Mouse (Mus musculus): ENCODE results near the gene Cd19.
"Not testable (repeated sequence)": the region's sequence is repeated elsewhere in the genome, so short reads cannot be mapped to it uniquely, and the experiment has no call there.

Gene Cd19

DNA sequence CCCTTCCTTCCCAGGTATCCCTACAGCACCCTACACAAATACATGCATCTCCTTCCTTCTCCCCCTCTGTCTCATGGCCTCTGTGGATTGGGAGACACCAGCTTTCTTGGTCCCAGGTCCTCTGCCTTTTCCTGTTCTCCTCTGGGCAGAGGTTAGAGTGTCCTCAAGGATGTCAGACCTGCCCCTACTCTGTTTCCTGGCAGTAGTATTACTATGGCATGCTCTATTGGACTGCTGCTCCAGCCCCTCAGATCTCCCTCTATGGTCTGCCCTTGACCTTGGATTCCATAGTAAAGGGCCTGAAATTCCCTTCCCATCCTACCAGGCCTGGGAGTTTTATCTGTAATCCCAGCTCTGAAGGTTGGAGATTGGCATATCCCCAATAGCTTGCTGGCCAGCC lies 15.5 kb upstream of the Cd19 start:
- no peak for DNase-seq

DNA sequence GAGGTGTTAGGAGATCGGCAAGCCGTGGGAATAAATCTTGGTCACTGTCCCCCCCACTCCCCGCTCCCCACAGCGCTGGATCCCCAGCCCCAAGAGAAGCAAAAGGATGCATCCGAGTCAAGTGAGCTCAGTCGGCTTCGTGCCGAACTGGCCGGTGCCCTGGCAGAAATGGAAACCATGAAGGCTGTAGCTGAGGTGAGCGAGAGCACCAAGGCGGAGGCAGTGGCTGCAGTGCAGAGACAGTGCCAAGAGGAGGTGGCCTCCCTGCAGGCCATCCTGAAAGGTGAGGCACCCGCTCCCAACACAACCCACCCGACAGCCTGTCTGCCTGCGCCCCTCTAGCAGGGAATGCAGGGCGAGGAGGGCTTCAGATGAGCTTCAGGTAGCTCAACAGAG lies 14.8 kb upstream of the Cd19 start:
- no peak for DNase-seq

DNA sequence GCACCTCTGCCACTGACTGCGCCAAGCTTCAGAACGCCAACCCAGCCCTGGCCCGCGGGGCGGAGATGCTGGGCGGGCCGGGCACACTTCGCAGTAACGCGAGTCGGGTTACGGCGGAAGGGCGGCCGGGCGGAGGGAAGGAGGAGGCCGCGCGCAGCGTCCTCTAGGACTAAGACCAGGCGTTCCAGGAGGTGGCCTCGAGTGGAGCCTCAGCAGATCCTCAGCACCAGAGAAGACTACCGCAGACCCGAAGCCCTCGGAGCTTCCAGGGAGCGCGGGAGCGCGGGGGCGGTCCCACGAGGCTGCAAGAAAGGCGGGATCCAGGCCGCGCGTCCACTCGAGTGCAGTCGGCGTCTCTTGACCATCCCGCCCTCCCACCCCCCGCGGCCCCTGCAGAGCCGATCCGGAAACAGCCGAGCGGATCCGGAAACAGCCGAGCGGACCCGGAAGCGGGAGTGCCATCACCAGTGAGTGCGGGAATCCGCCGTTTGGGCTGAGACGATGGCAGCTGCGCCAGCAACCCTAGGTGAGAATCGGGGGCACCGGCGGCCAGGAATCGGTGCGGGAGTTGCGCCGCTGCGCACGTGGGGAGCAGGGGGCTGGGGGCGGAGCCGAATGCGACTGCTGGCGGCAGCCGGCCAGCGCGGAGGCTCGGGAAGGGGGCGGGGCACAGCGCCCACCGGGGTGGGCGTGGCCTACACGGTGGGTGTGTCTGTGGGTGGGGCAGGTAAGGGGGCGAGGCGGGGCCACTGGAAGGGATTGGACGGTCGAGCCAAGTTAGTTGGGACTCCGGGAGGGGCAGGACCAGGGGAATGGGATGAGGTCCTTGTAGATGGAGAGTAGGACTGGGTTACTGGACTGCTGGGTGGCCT lies 14.2 kb upstream of the Cd19 start, which contains the start of gene Rabep2:
Rabep2 (plus strand) TSS at position 129 of the 872 bp plus-strand sequence.
- peak; percentile 98 for DNase-seq

DNA sequence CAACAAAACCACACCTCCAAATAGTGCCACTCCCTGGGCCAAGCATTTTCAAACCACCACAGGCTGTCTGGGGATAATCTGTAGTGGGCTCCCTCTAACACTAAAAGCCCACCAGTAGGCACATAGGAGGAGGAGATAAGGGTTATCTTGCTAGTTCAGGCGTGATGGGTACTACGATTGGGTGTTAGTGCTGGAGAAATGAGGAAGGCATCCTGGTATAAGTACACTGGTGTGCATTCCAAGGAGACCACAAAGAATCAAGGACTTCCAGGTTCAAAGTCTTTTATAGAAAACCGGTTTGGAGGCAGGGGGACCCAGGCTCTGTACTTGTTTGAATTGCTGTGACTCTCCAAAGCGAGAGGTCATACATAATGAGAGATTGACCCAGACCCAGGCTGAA lies 13.5 kb upstream of the Cd19 start:
- no peak for DNase-seq

DNA sequence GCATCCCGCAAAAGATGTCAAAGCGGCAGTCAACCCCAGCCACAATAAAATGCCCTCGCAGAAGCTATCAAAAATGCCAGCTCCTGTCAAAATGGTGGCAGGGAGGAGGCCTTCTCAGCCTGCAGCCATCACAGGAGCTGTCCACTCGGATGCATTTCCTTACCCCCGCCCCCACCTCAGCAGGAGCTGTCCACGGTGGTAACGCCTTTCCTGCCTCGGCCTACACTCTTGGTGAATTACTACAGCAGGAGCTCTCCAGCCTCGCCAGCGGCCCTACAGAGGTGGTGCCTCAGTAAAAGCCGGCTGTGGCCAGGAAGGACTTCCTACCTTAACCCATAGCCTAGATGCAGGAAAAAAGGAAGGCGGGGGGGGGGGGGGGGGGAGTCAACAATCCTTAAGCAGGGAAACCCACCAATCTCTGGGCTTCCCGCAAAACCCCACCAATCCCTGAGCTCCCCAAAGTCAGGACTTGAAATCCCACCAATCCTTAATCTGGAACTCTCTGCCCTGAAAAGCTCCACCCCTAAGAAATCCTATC lies 12.7 kb upstream of the Cd19 start:
- DNase-seq: no peak

DNA sequence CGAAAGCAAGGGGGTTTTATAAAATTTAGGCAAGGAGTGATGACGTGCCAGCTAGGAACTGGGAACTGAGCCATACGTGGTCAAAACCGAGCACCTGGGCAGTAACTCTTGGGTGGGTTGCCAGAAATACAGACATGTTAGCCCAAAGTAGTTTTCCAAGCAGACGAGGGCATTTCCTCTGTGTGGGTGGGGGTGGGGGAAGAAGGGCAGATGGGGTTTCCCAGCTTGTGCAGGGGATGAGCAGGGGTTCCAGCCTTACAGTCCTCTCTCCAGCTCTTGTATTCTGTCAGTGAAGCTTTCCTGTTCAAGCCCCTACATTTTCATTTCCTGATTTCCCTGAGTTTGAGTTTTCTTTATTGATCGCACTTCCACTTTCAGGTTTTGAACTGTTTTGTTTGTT lies 9.5 kb upstream of the Cd19 start:
- no peak for DNase-seq

DNA sequence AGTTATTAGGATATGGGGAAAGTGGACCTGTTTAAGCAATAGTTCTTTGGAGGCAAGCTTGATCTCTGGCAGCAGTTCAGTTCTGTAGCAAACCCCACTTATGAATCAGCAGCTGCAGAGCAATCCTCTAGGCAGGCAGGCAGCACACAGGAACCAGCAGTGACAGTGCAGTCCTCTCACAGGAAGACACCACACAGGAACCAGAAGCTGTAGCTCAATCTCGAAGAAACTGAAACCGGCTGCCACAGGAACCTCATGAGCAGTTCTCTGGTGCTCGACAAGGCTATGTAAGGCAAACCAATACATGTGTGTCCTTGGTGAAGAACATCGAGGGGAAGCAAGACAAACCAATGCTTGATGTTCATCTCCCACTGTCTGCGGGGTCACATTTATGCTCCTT lies 7.1 kb upstream of the Cd19 start:
- no peak for DNase-seq

DNA sequence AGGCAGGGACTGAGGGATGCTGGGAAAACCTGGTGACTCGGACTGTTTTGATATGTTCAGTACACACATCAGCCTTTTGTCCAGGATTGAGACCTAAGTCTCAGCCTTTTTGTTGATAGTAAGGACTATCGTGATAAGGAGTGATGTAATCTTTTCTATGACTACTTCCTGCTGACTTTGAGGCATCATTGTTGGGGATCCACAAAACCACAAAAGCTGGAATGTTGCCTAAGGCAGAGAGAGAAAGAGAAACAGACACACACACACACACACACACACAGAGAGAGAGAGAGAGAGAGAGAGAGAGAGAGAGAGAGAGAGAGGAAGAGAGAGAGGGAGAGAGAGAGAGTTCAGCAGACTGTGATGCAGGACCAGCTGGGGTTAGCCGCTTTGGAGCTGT lies 3.8 kb upstream of the Cd19 start:
- DNase-seq: no peak

DNA sequence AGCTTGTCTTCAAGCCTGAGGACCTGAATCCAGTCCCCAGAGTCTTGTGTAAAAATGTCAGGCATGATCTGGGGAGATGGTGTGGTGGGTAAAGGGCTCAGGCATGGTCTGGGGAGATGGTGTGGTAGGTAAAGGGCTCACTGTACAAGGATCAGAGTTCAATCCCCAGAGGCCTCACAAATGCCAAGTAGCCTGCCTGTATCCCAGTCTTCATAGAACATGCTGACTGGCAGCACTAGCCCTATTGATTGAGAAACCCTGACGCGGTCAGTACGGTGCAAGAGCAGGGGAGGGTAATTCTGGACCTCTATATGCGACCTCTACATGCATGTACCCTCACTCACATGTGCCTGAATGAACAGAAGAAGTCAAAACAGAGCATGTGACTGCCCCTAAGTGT lies 2.9 kb upstream of the Cd19 start:
- no peak for DNase-seq

DNA sequence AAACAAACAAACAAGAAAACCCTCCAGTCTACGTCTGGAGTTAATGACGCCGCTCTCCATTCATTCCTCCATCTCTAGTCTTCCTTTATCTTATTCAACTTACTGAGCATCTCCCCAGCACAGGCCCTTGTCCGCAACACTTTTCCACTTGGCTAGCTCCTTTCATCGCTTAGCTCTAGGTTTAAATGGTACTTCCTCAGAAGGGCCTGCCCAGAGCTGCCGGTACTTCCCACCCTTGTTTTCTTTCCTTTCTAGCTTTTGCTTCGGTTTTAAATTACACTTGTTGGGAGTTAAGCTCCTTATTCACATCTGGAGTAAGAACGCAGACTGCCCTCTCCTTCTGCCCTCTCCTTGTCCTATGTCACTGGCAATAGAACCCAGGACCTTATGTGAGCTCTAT lies 2.4 kb upstream of the Cd19 start:
- no peak for DNase-seq

DNA sequence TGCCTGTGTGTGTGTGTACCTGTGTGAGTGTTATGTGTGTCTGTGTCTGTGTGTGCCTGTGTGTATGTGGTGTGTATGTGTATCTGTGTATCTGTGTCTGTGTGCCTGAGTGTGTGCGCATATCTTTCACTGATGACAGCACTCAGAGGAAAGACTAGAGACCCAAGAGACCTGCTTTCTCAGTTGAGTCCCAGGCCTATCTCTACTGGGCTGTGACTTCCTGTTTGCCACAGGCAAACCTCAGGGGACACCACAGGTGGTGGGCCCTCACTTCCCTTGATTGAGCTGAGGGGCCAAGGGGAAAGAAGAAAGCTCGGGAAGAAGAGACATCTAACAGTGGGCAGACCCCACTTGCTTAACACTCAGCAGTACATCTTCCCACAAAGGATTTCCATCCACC lies 1.9 kb upstream of the Cd19 start:
- DNase-seq: no peak

DNA sequence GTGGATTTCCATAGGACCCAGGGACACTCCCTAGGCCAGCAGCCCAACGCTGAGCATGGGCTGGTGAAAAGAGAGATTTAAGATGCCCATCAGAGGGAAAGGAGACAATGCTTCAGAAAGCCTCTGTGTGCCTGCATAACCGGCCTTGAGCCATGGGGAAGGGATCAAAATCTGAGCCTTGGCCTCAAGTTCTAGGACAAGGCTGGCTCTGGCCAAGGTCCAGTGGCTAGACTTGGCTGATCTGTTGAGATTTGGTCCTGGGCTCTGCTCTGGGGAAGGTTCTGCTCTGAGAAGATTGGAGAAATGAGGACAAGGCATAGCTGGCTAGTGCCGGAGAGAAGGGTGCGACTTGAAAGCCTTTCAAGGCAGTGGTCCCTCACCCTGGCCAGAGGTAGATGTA lies 3.6 kb downstream of the Cd19 start:
- no peak for DNase-seq

DNA sequence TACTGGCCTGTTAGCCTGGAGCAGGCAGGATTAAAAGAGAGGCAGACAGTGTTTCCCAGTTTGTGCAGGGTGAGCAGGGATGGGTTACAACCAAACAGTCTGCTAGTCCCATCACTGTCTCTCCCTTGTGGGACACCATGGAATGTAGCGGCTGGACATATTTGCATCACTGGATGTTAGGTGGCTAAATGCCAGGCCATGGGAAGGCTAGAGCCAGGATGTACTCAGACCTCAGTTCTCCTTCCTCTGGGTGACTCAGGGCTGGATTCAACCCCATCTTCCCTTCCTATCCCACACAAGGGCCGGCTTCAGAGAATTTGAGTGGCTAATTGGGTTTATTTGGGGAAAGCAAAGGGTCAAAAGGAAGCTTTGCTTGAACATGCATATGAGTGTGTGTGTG lies 6.0 kb downstream of the Cd19 start:
- DNase-seq: no peak

DNA sequence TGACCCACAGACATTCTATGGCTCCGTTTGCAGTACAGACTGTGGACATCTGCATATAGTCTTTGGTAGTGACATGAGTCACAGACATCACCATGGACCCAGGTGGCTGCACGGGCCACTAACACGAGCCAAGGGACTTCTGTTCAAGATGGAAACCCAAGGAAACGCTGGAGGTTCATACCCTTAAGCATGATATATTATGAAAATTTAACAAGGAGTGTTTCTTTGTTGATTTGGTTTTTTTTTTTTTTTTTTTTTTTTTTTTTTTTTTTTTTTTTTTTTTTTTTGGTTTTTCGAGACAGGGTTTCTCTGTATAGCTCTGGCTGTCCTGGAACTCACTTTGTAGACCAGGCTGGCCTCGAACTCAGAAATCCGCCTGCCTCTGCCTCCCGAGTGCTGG lies 12.2 kb downstream of the Cd19 start:
- not testable (repeated sequence) for DNase-seq

DNA sequence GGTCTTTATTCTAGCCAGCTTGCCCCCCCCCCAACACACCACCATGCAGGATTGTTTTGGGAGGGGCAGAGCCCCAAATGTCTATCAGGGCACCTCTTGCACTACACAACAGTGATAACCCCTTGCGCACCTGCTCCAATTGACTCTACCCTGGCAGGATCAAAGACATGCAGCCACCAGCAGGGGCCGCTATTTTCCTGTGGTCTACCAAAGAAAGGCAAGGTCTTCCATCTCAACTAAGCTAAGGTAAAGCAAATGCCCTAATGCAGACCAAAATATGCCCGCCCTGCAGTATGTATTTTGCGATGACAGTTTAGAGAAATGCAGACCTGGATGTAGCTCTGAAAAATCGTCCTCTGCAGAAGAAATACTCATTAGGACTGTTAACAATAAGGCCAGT lies 15.1 kb downstream of the Cd19 start:
- DNase-seq: peak; percentile 84

DNA sequence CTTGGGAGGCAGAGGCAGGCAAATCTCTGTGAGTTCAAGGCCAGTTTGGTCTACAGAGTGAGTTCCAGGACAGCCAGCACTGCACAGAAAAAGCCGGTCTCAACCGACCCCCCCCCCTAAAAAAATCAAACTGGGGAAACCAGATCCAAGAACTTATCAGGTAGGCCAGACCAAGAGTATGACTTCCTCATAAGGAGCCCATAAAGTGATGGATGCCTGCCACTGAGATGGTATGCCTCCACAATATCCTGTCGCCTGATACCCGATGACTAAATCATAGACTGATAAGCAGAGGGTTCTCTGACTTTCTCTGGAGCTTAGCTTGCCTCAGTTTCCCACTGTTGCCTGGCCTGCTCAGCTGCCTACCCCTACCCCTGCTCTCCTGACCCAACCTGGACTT lies 16.9 kb downstream of the Cd19 start:
- no peak for DNase-seq

DNA sequence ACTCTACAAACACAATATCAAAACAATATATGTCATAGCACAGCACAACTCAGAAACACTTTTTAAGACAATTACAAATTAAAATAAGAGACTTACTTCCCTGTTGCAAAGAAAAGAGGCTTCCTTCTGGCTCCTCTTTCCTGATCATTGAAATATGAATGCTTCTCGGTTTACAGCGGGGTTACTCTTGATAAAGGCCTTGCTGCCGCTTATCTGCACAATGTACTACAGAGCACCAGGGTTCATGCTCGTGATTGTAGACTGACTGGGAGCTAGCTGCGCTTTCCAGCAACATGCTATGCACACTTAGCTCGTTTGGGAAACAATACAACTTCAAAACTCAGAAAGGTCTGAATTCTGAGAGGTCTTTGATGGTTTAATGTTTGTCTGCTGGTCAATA lies 17.5 kb downstream of the Cd19 start:
- DNase-seq: no peak

DNA sequence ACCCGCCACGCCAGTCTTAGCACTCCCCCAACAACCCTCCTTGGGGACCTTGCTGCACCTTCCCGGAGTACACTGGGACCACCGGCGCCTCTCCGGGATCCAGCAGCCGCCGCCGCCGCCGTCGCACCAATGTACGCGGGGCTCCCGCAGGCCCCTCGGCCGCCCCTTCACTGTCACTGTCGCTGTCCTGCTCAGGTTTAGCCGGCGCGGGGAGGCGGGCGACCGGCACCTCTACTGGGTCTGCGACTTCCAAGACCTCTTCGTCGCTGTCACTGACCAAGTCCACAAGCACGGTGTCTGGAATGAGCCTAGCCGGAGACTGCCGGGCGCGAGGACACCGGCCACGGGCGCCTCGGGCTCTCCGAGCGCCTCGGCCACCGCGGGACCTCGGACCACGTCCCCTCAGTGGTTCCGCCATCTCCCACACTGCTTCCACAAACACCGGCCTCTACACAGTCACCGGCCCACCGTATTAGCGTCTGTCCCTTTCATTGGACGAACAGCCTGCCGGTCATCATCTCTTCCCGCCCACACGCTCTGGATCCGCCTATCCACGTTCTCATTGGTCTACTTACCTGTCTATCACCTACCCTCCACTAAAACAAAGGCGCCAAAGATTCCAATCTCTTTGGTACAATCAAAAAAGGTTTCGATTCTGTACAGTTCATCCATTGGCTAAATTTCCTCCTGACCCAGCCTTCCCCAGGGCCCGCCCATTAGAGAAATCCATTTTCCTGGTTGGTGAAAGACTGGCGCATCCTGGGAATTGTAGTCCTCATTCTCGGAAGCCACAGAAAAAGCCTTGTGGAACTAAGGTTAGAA lies 18.2 kb downstream of the Cd19 start, which contains the start of gene Nfatc2ip:
Nfatc2ip (minus strand) TSS at position 440 of the 822 bp plus-strand sequence.
- peak; percentile 99 for DNase-seq

DNA sequence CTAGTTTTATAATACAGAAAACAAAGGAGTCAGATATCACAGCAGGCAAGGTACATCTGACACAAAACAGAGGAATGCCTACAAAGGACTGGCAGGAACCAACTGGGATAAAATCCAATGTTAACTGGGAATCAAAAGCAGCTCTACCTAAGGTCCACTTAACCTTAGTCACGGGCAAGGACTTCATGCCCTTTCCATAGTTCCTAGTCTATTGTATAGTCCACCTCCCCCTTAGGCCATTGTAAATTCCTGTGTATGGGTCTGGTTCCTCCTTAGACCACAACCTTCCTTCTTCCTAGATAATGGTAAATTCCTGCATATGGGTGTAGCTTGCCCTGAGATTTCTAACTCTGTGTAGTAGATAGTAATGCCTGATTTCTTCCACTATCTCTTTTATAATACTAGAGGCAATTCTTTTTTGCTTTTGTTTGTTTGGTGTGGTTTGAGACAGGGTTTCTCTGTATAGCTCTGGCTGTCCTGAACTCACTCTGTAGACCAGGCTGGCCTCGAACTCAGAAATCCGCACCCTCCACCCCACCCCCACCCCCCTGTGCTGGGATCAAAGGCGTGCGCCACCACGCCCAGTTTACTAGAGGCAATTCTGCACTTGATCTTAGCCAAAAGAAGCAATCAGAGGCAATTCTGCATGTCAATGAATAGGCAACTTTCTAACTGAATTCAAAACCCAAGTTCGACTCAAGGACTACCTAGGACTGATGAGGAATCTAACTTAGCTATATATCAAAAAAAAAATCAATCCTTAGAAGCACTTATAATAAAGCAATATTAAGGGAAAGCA lies 22.4 kb downstream of the Cd19 start:
- not testable (repeated sequence) for DNase-seq

DNA sequence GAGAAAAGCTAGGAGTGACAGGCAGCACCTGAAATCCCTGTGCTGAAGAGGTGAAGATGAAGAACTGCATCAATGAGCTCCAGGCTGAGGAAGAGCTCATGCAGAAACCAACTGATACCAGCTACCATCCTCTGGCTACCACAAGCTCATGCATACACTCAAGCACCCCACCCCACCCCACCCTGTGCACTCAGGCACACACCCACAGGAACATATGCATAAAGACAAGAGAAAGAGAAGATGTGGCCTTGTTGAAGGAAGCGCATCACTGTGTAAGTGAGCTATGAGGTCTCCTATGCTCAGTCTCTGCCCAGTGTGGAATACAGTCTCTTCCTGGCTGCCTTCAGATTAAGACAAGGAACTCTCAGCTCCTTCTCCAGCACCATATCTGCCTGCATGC lies 26.5 kb downstream of the Cd19 start:
- no peak for DNase-seq

DNA sequence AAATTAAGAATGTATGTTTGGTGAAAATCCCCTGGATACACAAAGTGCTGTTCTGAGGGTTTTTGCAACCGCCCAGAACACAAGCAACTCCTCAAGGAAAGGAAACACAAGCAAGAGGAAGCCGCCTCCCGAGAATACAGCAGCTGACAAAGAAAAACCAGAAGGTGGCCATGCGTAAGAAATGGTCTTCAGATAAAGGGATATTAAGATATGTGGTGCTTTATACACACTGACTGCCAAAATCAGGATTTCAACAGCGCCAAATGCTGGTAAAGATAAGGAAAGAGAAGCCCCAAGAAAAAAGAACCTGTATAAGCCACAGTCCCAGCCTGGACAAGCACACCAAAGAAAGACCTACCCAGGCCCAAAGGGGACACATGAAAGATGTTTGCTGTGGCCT lies 31.1 kb downstream of the Cd19 start:
- no peak for DNase-seq

DNA sequence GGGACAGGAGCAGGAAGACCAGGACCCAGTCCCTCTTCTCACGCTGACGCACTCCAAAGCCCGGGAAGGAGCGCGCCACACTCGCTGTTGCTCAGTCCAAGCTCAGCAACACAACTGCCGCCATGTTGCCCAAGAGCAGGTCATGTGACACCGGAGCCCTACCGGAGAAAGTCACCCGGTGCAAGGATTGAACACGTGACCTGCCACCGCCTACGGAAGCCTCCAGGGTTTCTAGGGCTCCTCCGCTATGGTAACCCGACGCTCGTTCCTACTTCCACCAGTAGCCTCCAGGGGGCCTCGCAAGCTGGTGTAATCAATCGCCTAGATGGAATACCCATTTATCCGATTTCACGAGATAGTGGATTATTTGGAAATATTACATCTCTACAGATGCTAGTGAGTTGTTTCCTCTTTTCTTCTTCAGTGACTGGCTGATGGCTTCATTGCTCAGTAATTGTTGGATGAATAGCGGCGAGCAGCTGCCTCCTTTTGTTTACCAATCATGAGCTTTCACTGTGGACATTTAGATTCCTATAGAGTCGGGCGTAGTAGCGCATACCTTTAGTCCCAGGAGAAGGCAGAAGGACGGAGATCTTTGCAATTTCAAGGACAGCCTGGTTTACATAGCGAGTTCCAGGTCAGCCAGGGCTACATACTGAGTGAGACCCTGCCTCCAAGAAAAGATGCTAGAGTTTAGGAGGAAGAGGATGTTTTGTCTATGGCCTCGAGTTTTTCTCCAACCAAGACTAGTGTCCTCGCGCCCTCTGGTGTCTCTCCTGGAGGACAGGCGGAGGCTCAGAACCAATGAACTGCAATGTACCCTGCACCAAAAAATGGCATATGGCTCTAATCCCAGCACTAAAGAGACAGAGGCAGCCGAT lies 37.2 kb downstream of the Cd19 start, which contains the start of gene Spns1:
Spns1 (minus strand) TSS at position 173 of the 881 bp plus-strand sequence.
- DNase-seq: peak; percentile 97

Data from kidney, adult 18-20 months (tissue).